Mouse (Mus musculus) forebrain, embryonic 16.5 days (tissue): ENCODE data around the gene Zfhx3. TPM values are rescaled to one million over a fixed set of nuclear protein-coding genes. Genes with fewer than 3 reads are reported as not detected.

Experiments
- ATAC-seq: fragments of 200-750 bp; cut with Nextera tagmentation; 2 replicates; pipeline ENCODE4 v1.8.0; 2017; ENCODE audit warnings: mild to moderate bottlenecking, moderate library complexity
- H3K27ac ChIP-seq: fragments of 300-500 bp; sonication (generic); 2 replicates; pipeline ENCODE4 v1.5.1; 2014; ENCODE audit warnings: low read length, control low read depth
- H3K27me3 ChIP-seq: fragments of 300-500 bp; sonication (generic); replicated peaks from 2 replicates; pipeline ENCODE4 v1.6.1; 2014; ENCODE audit warnings: low read length; ENCODE audit not compliant: control insufficient read depth, insufficient read depth
- H3K36me3 ChIP-seq: fragments of 300-500 bp; sonication (generic); 2 replicates; pipeline ENCODE4 v1.6.1; 2014; ENCODE audit not compliant: control insufficient read depth, insufficient read depth
- H3K4me1 ChIP-seq: fragments of 300-500 bp; sonication (generic); replicated peaks from 2 replicates; pipeline ENCODE4 v1.6.1; 2014; ENCODE audit warnings: low read length; ENCODE audit not compliant: control insufficient read depth, insufficient read depth
- H3K4me2 ChIP-seq: fragments of 300-500 bp; sonication (generic); 2 replicates; pipeline ENCODE4 v1.6.1; 2014; ENCODE audit warnings: mild to moderate bottlenecking, low read length, control low read depth
- H3K4me3 ChIP-seq: fragments of 300-500 bp; sonication (generic); replicated peaks from 2 replicates; pipeline ENCODE4 v1.5.1; 2014; ENCODE audit warnings: mild to moderate bottlenecking, low read length, control low read depth
- H3K9ac ChIP-seq: fragments of 300-500 bp; sonication (generic); replicated peaks from 2 replicates; pipeline ENCODE4 v1.6.1; 2014; ENCODE audit warnings: low read depth, low read length, control low read depth
- H3K9me3 ChIP-seq: fragments of 300-500 bp; sonication (generic); 2 replicates; pipeline ENCODE4 v1.6.1; 2016; ENCODE audit warnings: low read length; ENCODE audit not compliant: control insufficient read depth
- WGBS: fragments of 180-500 bp; shearing (Covaris S2); extraction: QIAGEN DNeasy Blood & Tissue Kit; methylation state at CpG from one replicate; pipeline ENCODE4 v1.1.7; 2014; 5-methylcytosine and 5-hydroxymethylcytosine counted together
- polyA plus RNA-seq: library from polyadenylated mRNA; unstranded; fragments of >200 nt; fragmentation: Nextera tagmentation; extraction: Ambion mirVana; gene quantifications from 2 replicates; pipeline ENCODE4 v1.2.1, GENCODE M21; 2015

Gene Zfhx3
- polyA plus RNA-seq, 1 experiment from 2014 or later: 14.6 TPM

GRCm38 (mm10) chr8:108722671-108723513 is 780.4 kb downstream of the Zfhx3 start:
- Histone ChIP-seq H3K9me3 (no peaks in the 10 kb centered on the region), H3K9ac (no peak overlapping the region), H3K4me2 (no peak overlapping the region), H3K27ac (no peak overlapping the region), H3K36me3 (no peaks in the 10 kb centered on the region), H3K4me1 (peaks cover 20% of the 10 kb centered on the region), H3K27me3 (peaks cover 30% of the 10 kb centered on the region), H3K4me3 (no peak overlapping the region)
- peak; percentile 62; the same call in 1 of the 2 replicates for ATAC-seq
- 9% methylated on average over 8 of the region's 8 CpGs for WGBS

- Histone ChIP-seq H3K9me3 (no peaks in the 10 kb centered on the region), H3K36me3 (no peaks in the 10 kb centered on the region), H3K4me2 (no peak overlapping the region), H3K4me1 (peaks cover 15% of the 10 kb centered on the region), H3K27me3 (peaks cover 22% of the 10 kb centered on the region), H3K27ac (no peak overlapping the region), H3K4me3 (no peak overlapping the region), H3K9ac (no peak overlapping the region)
- WGBS: 48% methylated on average over 11 of the region's 11 CpGs
- ATAC-seq: no peak
Observed at GRCm38 (mm10) chr8:108723636-108724035, 781.2 kb downstream of the Zfhx3 start.

GRCm38 (mm10) chr8:108724818-108725506 is 782.5 kb downstream of the Zfhx3 start:
- Histone ChIP-seq H3K4me3 (no peak overlapping the region), H3K4me1 (peaks cover 24% of the 10 kb centered on the region), H3K4me2 (no peak overlapping the region), H3K9me3 (no peaks in the 10 kb centered on the region), H3K9ac (no peak overlapping the region), H3K36me3 (no peaks in the 10 kb centered on the region), H3K27ac (no peak overlapping the region), H3K27me3 (peaks cover 13% of the 10 kb centered on the region; the same call in 1 of the 2 replicates)
- ATAC-seq: no peak
- WGBS: 47% methylated on average over 9 of the region's 11 CpGs

GRCm38 (mm10) chr8:108725631-108726030 is 783.2 kb downstream of the Zfhx3 start:
- WGBS: 72% methylated on average over 10 of the region's 10 CpGs
- Histone ChIP-seq H3K27me3 (peaks cover 9% of the 10 kb centered on the region; the same call in 1 of the 2 replicates), H3K4me3 (no peak overlapping the region), H3K27ac (no peak overlapping the region), H3K9me3 (no peaks in the 10 kb centered on the region), H3K4me1 (peaks cover 24% of the 10 kb centered on the region), H3K9ac (no peak overlapping the region), H3K4me2 (no peak overlapping the region), H3K36me3 (no peaks in the 10 kb centered on the region)
- ATAC-seq: no peak

- WGBS: 6% methylated on average over 12 of the region's 12 CpGs
- peaks cover 24% of the 10 kb centered on the region for H3K4me1 ChIP-seq
- no peak overlapping the region for H3K9ac ChIP-seq
- no peak overlapping the region for H3K27ac ChIP-seq
- no peaks in the 10 kb centered on the region for H3K36me3 ChIP-seq
- no peaks in the 10 kb centered on the region for H3K9me3 ChIP-seq
- no peak for ATAC-seq
- no peak overlapping the region for H3K4me2 ChIP-seq
- H3K4me3 ChIP-seq: no peak overlapping the region
- H3K27me3 ChIP-seq: peaks cover 6% of the 10 kb centered on the region; the same call in 1 of the 2 replicates
Observed at GRCm38 (mm10) chr8:108726541-108727241, 784.2 kb downstream of the Zfhx3 start.

GRCm38 (mm10) chr8:108729169-108729568 is 786.7 kb downstream of the Zfhx3 start:
- Histone ChIP-seq H3K36me3 (no peaks in the 10 kb centered on the region), H3K4me2 (no peak overlapping the region), H3K27ac (no peak overlapping the region), H3K4me3 (no peak overlapping the region), H3K9ac (no peak overlapping the region), H3K4me1 (peaks cover 16% of the 10 kb centered on the region), H3K9me3 (no peaks in the 10 kb centered on the region), H3K27me3 (peaks cover 3% of the 10 kb centered on the region; the same call in 1 of the 2 replicates)
- 15% methylated on average over 2 of the region's 2 CpGs for WGBS
- no peak for ATAC-seq

- 32% methylated on average over 12 of the region's 12 CpGs for WGBS
- H3K9ac ChIP-seq: no peak overlapping the region
- no peak overlapping the region for H3K4me3 ChIP-seq
- H3K36me3 ChIP-seq: no peaks in the 10 kb centered on the region
- H3K9me3 ChIP-seq: no peaks in the 10 kb centered on the region
- no peaks in the 10 kb centered on the region; the same call in 1 of the 2 replicates for H3K27me3 ChIP-seq
- peaks cover 16% of the 10 kb centered on the region for H3K4me1 ChIP-seq
- no peak overlapping the region for H3K27ac ChIP-seq
- ATAC-seq: no peak
- H3K4me2 ChIP-seq: no peak overlapping the region
Observed at GRCm38 (mm10) chr8:108729667-108730329, 787.4 kb downstream of the Zfhx3 start.

- no peaks in the 10 kb centered on the region for H3K36me3 ChIP-seq
- H3K27ac ChIP-seq: no peak overlapping the region
- no peaks in the 10 kb centered on the region for H3K9me3 ChIP-seq
- no peaks in the 10 kb centered on the region; the same call in 1 of the 2 replicates for H3K27me3 ChIP-seq
- H3K4me3 ChIP-seq: no peak overlapping the region
- peaks cover 16% of the 10 kb centered on the region for H3K4me1 ChIP-seq
- 41% methylated on average over 9 of the region's 9 CpGs for whole genome bisulfite sequencing
- H3K4me2 ChIP-seq: no peak overlapping the region
- no peak overlapping the region for H3K9ac ChIP-seq
- no peak for ATAC-seq
Observed at GRCm38 (mm10) chr8:108730907-108731440, 788.5 kb downstream of the Zfhx3 start.
